Mouse (Mus musculus): Measurements from ENCODE around the gene Oas1e. TPM values are rescaled to one million over a fixed set of nuclear protein-coding genes. Genes with fewer than 3 reads are reported as not detected.
"Not testable (repeated sequence)": the region's sequence is repeated elsewhere in the genome, so short reads cannot be mapped to it uniquely, and the experiment has no call there.

Gene Oas1e
- 0.14 TPM in 1 of 2 replicates, not detected in the other for polyA plus RNA-seq (2015; fragmentation: Nextera tagmentation; extraction: Ambion mirVana)

DNA sequence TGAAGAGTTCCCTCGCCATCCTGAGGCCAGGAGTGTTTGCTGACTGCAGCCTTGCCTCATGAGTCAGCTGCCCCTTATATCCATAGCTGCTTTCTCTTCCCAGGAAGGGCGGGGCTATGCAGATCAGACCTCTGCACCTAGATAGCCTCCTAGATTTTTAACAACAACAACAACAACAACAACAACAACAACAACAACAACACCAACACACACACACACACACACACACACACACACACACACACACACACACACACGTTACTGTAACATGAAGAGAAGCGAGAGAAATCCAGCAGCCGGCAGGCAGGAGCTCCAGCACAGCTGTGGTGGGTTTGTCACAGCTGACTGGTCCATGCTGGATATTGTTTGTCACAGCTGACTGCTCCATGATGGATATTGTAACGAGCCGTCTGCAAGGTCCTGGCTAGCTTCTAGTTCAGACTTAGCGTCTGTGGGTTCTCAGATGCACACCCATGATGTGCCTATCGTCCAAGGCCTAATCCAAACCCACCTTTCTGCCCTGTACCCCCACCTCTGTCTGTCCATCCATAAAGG lies at the start of gene Oas1e:
Oas1e (minus strand) TSS at position 51 of the 555 bp plus-strand sequence.
- not testable (repeated sequence) for ATAC-seq (ENCODE audit: low read depth)
- 66% methylated on average over 9 of the region's 9 CpGs for WGBS

DNA sequence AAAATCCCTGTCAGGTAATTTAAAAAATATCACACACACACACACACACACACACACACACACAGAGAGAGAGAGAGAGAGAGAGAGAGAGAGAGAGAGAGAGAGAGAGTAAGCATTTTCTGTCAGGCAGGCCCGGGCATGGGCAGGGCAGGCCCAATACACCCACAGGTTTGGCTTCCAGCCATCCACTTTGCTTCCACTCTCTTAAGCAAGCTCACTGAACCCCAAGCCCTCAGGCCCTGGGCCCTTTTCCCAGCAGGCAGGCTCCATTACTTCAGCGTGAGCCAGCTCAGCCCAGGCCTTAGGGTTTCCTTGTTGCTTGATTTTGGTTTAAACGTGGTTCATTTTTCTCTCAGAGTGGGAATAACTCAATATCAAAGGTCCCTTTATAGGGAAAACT lies 49.4 kb upstream of the Oas1e start:
- H3K27ac ChIP-seq (replicated peaks): no peak overlapping the region
- no peak for ATAC-seq (ENCODE audit: low read depth)
- H3K27me3 ChIP-seq: no peaks in the 10 kb centered on the region
- no peak overlapping the region for H3K4me3 ChIP-seq
- no peaks in the 10 kb centered on the region for H3K9me3 ChIP-seq
- WGBS: 77% methylated on average over 3 of the region's 3 CpGs
- H3K4me1 ChIP-seq (replicated peaks): no peaks in the 10 kb centered on the region
- H3K36me3 ChIP-seq: no peaks in the 10 kb centered on the region
- no peak overlapping the region for H3K9ac ChIP-seq
- no peak overlapping the region for H3K4me2 ChIP-seq

More for the DNA sequence above, at the start of gene Oas1e:
- H3K36me3 ChIP-seq; H3K4me3 ChIP-seq; H3K4me2 ChIP-seq; H3K27me3 ChIP-seq; H3K4me1 ChIP-seq (replicated peaks); H3K9ac ChIP-seq; H3K9me3 ChIP-seq; H3K27ac ChIP-seq (replicated peaks): not testable (repeated sequence)

DNA sequence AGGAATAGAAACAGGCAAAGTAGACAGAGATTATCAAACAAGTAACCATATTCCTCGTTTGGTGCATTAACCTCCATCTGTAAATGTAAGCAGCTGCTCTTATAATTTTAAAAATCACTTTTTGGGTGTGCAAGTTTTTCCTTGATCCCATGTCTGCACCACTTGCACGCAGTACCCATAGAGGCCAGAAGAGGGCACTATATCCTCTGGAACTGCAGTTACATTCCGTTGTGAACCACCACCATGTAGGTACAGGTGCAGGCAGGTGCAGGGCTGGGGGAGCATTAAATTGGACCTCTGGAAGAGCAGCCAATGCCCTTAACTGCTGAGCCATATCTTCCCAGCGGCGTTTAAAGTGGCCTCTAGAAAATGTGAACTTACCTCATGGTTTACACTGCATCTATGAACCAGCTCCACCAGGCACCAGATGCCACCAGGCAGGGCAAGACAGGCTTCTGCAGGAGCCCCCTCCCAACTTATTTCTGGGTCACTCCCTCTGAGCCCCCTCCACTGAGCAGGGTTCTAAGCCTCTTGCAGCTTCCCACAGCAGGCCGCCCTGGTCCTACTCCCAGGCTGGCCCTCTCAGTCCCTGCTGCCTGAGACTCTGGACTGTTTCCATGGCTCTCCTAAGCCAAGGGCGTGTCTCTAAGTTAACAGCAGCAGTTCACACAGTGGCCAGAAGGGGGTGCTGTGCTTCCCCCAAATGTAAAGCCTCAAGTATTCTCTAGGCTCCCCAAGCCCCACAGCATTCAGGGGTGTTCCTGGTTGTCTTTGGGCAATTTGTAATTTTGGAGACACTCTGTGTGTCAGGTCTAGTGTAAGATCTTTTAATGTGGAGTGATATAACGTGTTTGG lies 41.6 kb upstream of the Oas1e start:
- Histone ChIP-seq H3K4me1 (replicated peaks) (peaks cover 9% of the 10 kb centered on the region; the same call in 1 of the 2 replicates), H3K27me3 (peaks cover 29% of the 10 kb centered on the region), H3K4me2 (no peak overlapping the region), H3K9ac (no peak overlapping the region), H3K9me3 (no peaks in the 10 kb centered on the region), H3K4me3 (no peak overlapping the region), H3K36me3 (no peaks in the 10 kb centered on the region), H3K27ac (replicated peaks) (no peak overlapping the region)
- 11% methylated on average over 8 of the region's 8 CpGs for WGBS
- no peak for ATAC-seq (ENCODE audit: low read depth)

DNA sequence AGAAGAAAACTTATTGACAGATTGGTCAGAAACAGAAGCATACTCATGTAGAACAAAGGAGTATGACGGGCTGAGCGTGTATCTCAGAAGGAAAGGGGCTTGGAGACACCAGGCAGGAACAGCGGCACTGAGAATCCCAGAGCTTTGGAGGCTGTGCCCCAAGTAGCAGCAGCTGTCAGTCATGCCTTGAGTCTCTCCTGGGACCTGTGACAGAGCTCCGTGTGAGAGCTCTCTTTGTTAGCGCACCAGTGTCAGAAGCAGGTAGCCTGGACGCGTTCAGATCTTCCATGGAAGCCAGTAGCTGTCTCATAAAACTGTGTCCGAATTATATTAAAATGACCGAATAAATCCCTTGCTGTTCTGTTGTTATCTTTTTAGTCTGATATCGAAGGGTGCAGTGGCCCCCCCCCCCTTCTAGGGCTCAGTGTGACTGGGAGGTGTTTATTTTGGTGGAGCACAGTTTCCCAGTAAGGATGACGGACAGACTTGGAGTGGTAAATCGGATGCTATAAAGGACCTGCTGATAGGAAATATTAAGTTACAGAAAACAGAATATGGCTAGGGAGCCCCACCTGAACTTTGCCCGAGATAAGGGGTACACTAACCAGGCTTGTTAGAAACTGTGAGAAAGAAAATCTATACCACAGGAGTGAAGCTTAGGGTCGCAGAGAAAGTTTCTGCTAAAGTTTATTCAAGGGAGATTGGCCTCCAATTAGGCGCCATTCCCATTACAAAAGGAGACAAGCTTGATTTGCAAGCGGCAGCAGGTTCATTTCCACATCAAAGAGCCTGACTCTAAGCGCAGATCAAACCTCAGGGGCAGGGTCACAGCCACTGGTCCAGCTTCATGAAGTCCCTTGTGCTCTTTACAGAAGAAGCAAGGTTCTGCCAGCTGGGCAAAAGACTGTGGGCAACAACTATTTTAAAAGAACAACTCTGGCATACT lies 38.3 kb upstream of the Oas1e start:
- no peak for ATAC-seq (ENCODE audit: low read depth)
- no peaks in the 10 kb centered on the region for H3K9me3 ChIP-seq
- no peak overlapping the region for H3K27ac ChIP-seq (replicated peaks)
- WGBS: 11% methylated on average over 17 of the region's 17 CpGs
- peaks cover 9% of the 10 kb centered on the region; the same call in 1 of the 2 replicates for H3K4me1 ChIP-seq (replicated peaks)
- peaks cover 29% of the 10 kb centered on the region for H3K27me3 ChIP-seq
- H3K36me3 ChIP-seq: no peaks in the 10 kb centered on the region
- no peak overlapping the region for H3K4me3 ChIP-seq
- peak overlapping the region; percentile 37 for H3K4me2 ChIP-seq
- no peak overlapping the region for H3K9ac ChIP-seq

DNA sequence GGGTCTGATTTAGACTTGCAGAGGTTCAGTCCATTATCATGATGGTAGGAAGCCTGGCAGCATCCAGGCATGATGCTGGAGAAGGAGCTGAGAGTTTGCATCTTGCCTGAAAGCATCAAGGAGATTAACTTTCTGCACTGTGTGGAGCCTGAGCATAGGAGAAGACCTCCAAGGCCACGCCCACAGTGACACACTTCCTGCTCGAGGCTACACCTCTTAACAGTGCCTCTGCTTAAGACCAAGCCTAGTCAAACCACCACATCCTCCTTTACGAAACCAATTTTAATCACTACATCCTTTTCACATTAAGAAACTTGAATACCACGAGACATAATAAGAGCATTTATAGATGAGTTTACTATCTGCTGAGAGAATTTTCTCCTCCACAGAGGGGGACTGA lies 35.7 kb upstream of the Oas1e start:
- Histone ChIP-seq H3K4me3 (no peak overlapping the region), H3K27me3 (peaks cover 21% of the 10 kb centered on the region), H3K4me2 (no peak overlapping the region), H3K27ac (replicated peaks) (no peak overlapping the region), H3K9me3 (no peaks in the 10 kb centered on the region), H3K36me3 (no peaks in the 10 kb centered on the region), H3K4me1 (replicated peaks) (peaks cover 9% of the 10 kb centered on the region; the same call in 1 of the 2 replicates), H3K9ac (no peak overlapping the region)
- ATAC-seq (ENCODE audit: low read depth): no peak
- 89% methylated on average over 4 of the region's 4 CpGs for WGBS

DNA sequence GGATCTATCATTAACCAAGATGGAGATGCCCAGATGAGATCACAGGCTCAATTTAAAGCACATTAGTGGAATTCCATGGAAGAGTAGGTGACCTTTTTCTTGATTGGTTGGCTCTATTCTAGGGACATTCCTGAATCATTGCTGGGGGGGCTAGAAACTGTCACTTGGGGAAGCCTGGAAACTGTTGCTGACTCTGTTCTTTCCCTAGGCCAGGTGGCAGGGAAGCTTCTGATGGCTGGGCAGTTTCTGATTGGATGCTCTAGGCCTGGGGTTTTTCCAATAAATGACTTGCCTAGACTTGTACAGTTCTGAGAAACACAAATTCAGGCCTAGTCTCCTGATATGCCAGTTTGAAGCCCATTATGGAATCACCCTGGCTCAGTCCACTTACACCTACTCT lies 23.7 kb upstream of the Oas1e start:
- Histone ChIP-seq H3K9ac (no peak overlapping the region), H3K4me1 (replicated peaks) (no peaks in the 10 kb centered on the region), H3K27me3 (no peaks in the 10 kb centered on the region), H3K4me2 (no peak overlapping the region), H3K36me3 (no peaks in the 10 kb centered on the region), H3K27ac (replicated peaks) (no peak overlapping the region), H3K4me3 (no peak overlapping the region), H3K9me3 (peaks cover 18% of the 10 kb centered on the region)
- ATAC-seq (ENCODE audit: low read depth): no peak

DNA sequence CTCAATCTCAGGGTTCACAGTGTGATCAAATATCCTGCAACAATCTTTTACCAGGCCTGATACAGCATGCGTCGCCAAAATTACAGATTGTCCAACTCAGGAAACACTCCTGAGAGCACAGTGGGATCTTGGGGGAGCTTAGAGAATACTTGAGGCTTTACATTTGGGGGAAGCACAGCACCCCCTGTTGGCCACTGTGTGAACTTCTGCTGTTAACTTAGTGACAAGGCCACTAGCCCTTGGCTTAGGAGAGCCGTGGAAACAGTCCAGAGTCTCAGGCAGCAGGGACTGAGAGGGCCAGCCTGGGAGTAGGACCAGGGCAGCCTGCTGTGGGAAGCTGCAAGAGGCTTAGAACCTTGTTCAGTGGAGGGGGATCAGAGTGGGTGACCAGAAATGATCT lies 20.6 kb upstream of the Oas1e start:
- no peak overlapping the region for H3K4me3 ChIP-seq
- peaks cover 18% of the 10 kb centered on the region for H3K9me3 ChIP-seq
- no peak overlapping the region for H3K9ac ChIP-seq
- H3K4me2 ChIP-seq: no peak overlapping the region
- ATAC-seq (ENCODE audit: low read depth): no peak
- H3K27ac ChIP-seq (replicated peaks): no peak overlapping the region
- H3K27me3 ChIP-seq: no peaks in the 10 kb centered on the region
- peaks cover 9% of the 10 kb centered on the region for H3K4me1 ChIP-seq (replicated peaks)
- 64% methylated on average over 3 of the region's 3 CpGs for WGBS
- H3K36me3 ChIP-seq: no peaks in the 10 kb centered on the region

DNA sequence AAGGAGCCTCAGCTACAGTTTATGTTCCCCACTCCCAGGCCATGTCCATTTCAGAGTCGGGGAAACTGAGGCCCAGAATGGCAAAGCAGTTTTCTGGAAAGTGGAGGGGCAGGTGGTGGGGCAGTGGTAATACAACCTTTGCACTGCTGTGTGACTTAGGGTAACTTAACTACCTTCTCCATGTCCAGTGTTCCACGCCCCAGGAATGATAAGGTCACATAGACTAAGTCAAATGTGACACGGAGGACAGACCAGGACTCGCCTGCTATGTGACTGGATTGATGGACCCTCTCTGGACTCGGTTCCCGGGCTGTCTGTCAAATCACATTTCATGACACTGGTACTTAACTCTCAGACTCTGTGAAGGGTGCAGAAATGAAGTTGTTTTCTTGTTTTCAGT lies 17.7 kb upstream of the Oas1e start:
- no peak for ATAC-seq (ENCODE audit: low read depth)
- WGBS: 87% methylated on average over 6 of the region's 6 CpGs
- Histone ChIP-seq H3K27ac (replicated peaks) (no peak overlapping the region), H3K36me3 (no peaks in the 10 kb centered on the region), H3K4me2 (peak overlapping the region; percentile 53), H3K4me1 (replicated peaks) (peaks cover 9% of the 10 kb centered on the region), H3K4me3 (no peak overlapping the region), H3K9me3 (no peaks in the 10 kb centered on the region), H3K9ac (0 out of 2 replicates have a peak overlapping the region, but pooled peaks have one; percentile 62), H3K27me3 (no peaks in the 10 kb centered on the region)

DNA sequence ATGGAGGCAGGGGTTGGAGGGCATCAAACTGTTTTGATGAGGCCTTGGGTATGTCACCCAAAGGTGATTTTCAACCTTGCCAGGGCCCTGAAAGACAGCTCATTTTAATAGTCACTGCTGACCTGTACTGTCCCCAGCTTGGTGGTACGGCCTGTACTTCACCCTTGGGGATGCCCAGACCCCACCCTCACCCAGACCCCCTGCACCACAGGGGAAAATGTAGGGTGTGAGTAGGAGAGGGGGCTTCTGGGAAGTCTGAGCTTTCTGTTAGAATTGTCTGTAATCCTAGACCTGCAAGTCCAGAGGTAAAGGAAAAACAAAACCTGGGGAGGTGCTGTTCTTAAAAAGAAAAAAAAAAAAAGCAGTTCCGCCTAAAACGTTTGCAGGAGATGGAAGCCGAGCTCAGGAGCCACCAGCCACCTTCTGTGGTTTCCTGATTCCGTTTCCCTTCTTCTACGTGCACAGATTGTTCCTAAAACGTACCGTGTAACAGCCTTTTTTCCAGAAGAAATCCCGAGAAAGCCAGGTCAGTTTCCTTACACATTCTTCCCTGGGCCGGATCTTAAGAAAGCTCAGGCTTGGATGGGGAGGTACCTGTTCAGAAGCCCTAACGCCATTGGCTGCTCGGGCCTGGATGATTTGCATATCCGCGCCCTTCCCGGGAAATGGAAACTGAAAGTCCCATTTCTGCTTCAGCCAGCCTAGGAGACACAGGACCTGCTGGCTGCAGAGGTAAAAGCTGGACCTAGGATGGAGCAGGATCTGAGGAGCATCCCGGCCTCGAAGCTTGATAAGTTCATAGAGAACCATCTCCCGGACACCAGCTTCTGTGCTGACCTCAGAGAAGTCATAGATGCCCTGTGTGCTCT lies 16.9 kb upstream of the Oas1e start, which contains the start of gene Oas1c:
Oas1c (minus strand) TSS at position 564 of the 869 bp plus-strand sequence.
- Histone ChIP-seq H3K9me3 (no peaks in the 10 kb centered on the region), H3K36me3 (no peaks in the 10 kb centered on the region), H3K4me1 (replicated peaks) (peaks cover 9% of the 10 kb centered on the region), H3K27ac (replicated peaks) (peak within 1 kb of the TSS; percentile 67), H3K9ac (peak within 1 kb of the TSS; percentile 62), H3K4me3 (peak within 1 kb of the TSS; percentile 28), H3K27me3 (no peaks in the 10 kb centered on the region), H3K4me2 (peak within 1 kb of the TSS; percentile 53)
- 6% methylated on average over 18 of the region's 18 CpGs for WGBS
- ATAC-seq (ENCODE audit: low read depth): peak; percentile 87

DNA sequence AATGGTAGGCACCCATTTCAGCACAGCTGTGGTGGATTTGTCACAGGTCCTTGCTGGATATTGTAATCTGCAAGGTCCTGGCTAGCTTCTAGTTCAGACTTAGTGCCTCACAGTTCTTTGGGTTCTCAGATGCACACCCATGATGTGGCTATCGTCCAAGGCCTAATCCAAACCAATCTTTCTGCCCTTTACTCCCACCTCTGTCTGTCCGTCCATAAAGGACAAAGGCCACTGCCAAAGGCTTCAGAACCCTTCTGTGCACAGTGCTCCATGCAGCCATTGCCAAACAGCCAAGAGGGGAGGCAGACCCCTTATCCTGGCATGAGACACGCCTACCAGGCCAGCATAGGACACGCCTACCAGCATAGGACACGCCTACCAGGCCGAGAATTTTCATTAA lies 13.8 kb upstream of the Oas1e start:
- Histone ChIP-seq H3K4me1 (replicated peaks) (peaks cover 9% of the 10 kb centered on the region), H3K27me3 (no peaks in the 10 kb centered on the region), H3K27ac (replicated peaks) (no peak overlapping the region), H3K4me3 (no peak overlapping the region), H3K9me3 (0 out of 2 replicates have a peak, but pooled peaks cover 3% of the 10 kb centered on the region), H3K36me3 (no peaks in the 10 kb centered on the region), H3K9ac (no peak overlapping the region), H3K4me2 (no peak overlapping the region)
- 46% methylated on average over 6 of the region's 6 CpGs for WGBS
- ATAC-seq (ENCODE audit: low read depth): no peak

DNA sequence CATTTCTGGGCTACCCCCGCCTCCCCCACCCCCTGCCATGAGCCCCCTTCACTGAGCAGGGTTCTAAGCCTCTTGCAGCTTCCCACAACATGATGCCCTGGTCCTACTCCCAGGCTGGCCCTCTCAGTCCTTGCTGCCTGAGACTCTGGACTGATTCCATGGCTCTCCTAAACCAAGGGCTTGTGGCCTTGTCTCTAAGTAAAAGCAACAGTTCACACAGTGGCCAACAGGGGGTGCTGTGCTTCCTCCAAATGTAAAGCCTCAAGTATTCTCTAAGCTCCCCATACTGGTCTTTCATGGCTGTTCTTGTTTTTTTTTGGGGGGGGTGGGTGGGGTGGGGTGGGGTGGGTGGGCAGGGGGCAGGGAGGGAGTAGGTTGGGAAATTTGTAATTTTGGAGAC lies 11.1 kb upstream of the Oas1e start:
- ATAC-seq (ENCODE audit: low read depth): no peak
- H3K4me1 ChIP-seq (replicated peaks): no peaks in the 10 kb centered on the region

More for the DNA sequence above, 11.1 kb upstream of the Oas1e start:
- Histone ChIP-seq H3K36me3 (no peaks in the 10 kb centered on the region), H3K4me3 (no peak overlapping the region), H3K4me2 (no peak overlapping the region), H3K27me3 (no peaks in the 10 kb centered on the region), H3K9ac (no peak overlapping the region), H3K27ac (replicated peaks) (no peak overlapping the region), H3K9me3 (0 out of 2 replicates have a peak, but pooled peaks cover 6% of the 10 kb centered on the region)
- 100% methylated on average over 1 of the region's 1 CpGs for WGBS
